Mouse (Mus musculus): ENCODE data around the gene Cfi. TPM values are rescaled to one million over a fixed set of nuclear protein-coding genes. Genes with fewer than 3 reads are reported as not detected.

The Cfi gene
- 1 to 10 TPM in 1 of 2 experiments, not detected in 1; 1.0 TPM for polyA plus RNA-seq (2017; shearing (Covaris generic))

GRCm38 (mm10) chr3:129835388-129835934, at the start of gene Cfi:
TSS of gene Cfi (plus strand) at chr3:129835884.

DNA sequence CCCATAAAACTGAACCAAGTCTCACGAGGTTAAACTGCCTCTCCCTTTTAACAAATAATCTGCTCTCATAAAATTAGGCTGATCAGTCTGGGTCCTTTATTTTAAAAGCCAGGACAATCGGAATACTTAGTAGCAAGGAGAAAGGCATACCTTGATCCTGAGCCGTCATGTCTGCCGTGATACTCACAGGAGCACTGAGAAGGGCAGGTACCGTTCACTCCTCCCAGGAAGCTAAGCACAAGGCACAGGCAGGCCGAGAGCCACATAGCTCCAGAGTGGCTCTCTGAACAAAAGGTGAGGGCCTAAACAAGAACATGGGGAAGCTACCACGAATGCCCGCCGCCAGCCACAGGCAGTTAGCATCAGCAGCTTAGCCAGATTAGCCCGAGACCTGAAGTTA, 31.9 kb upstream of the Cfi start, which contains the start of gene Lrit3:
TSS of gene Lrit3 (minus strand) at position 266 of the 400 bp plus-strand sequence.

GRCm38 (mm10) chr3:129822206-129822775, 13.4 kb upstream of the Cfi start, which contains the start of gene Rrh:
TSS of gene Rrh (minus strand) at chr3:129822587.

DNA sequence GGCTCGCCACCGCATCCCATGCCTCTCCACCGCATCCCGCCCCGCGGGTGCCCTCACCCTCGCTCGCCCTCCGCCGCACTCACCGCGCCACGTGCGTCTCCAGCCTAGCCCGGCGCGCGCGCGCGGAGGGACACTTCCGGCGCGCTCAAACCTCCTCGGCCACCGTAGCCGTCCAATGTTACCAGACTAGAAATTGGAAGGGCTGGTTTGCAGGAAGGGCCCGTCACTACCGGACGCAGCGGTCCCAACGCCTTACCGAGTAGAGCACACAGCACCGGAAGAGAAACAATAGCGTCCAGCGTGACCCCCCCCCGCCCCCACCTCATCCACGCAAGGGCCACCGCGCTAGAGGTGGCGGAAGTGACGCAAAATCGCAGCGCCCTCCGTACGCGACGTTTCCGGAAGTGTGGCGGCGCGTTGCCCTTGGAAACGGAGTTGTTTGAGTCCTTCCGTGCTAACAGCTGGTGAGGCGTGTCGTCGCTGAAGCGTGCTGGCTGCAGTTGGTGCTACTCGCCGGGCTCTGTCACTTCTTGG, 4.6 kb upstream of the Cfi start, which contains the start of gene Gar1:
TSS of gene Gar1 (minus strand) at position 362 of the 534 bp plus-strand sequence.

GRCm38 (mm10) chr3:129878405-129879021, 42.8 kb downstream of the Cfi start, which contains the start of gene Pla2g12a:
TSS of gene Pla2g12a (plus strand) at chr3:129878606.

DNA sequence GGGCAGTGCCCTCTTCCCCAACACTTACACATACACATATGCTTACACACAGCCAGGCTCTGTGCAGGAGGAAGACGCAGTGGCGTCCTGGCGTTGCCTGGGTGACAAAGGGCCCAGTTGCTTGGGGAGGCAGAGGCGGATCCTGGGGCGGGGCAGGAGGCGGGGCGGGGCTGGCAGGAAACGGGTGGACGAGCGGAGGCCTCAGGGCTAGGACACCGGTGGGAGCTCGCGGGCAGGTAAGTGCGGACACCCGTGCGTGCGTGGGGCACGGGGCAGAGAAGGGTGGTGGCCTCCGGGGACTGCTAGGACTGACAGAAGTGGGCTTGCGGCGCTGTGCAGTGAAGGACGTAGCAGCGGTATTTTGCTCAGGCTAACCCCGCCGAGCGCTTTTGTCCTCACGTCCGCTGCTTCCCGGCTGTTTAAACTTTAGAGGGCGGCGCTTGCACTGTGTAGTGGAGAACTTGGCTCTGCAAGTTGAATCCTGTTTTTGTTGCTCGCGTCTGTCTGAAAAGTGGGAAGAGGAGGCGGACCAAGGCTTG, 65.7 kb downstream of the Cfi start, which contains the start of gene Casp6:
TSS of gene Casp6 (plus strand) at position 155 of the 539 bp plus-strand sequence.

Other genes with a start within 250 kb of the Cfi start
- 1 to 10 TPM; 2.2 to 7.5 TPM for gene Egf, start 80.6 kb upstream of the Cfi start, polyA plus RNA-seq (2017; shearing (Covaris generic))
- not detected for gene Lrit3, start 31.9 kb upstream of the Cfi start, polyA plus RNA-seq (2017; shearing (Covaris generic))
- under 1 TPM in 1 of 2 experiments, not detected in 1; 0.10 TPM for gene Rrh, start 13.3 kb upstream of the Cfi start, polyA plus RNA-seq (2017; shearing (Covaris generic))
- gene Gar1, start 4.5 kb upstream of the Cfi start, polyA plus RNA-seq (2017; shearing (Covaris generic)), result 100 to 1,000 TPM; 104 to 118 TPM
- 10 to 100 TPM; 15.8 to 20.6 TPM for gene Pla2g12a, start 42.7 kb downstream of the Cfi start, polyA plus RNA-seq (2017; shearing (Covaris generic))
- gene Casp6, start 65.5 kb downstream of the Cfi start, polyA plus RNA-seq (2017; shearing (Covaris generic)), result 10 to 100 TPM; 59.1 to 62.6 TPM
- gene Mcub, start 134.3 kb downstream of the Cfi start, polyA plus RNA-seq (2017; shearing (Covaris generic)), result 10 to 100 TPM; 27.9 to 38.0 TPM
- gene Sec24b, start 225.7 kb downstream of the Cfi start, polyA plus RNA-seq (2017; shearing (Covaris generic)), result 10 to 100 TPM; 50.3 to 70.3 TPM

Data from inflammation-experienced regulatory T-cells (primary cell).